Mouse (Mus musculus) embryonic facial prominence, embryonic 13.5 days (tissue): ENCODE results near the gene Unc13d. TPM values are rescaled to one million over a fixed set of nuclear protein-coding genes. Genes with fewer than 3 reads are reported as not detected.
"Not testable (repeated sequence)": the region's sequence is repeated elsewhere in the genome, so short reads cannot be mapped to it uniquely, and the experiment has no call there.

Experiments used
- ATAC-seq: fragments of 200-750 bp; cut with Nextera tagmentation; 2 replicates; pipeline ENCODE4 v1.8.0; 2017; ENCODE audit warnings: low read depth; ENCODE audit not compliant: insufficient number of reproducible peaks, insufficient read depth, low FRiP score, low TSS enrichment
- H3K27ac ChIP-seq: fragments of 300-500 bp; sonication (generic); 2 replicates; pipeline ENCODE4 v1.5.1; 2015; ENCODE audit warnings: moderate library complexity, mild to moderate bottlenecking, inconsistent platforms
- H3K27me3 ChIP-seq: fragments of 300-500 bp; sonication (generic); 2 replicates; pipeline ENCODE4 v1.6.1; 2015; ENCODE audit warnings: mild to moderate bottlenecking, inconsistent platforms
- H3K36me3 ChIP-seq: fragments of 300-500 bp; sonication (generic); 2 replicates; pipeline ENCODE4 v1.6.1; 2015; ENCODE audit warnings: mild to moderate bottlenecking, inconsistent platforms
- H3K4me1 ChIP-seq: fragments of 300-500 bp; sonication (generic); 2 replicates; pipeline ENCODE4 v1.6.1; 2015; ENCODE audit warnings: inconsistent platforms
- H3K4me2 ChIP-seq: fragments of 300-500 bp; sonication (generic); 2 replicates; pipeline ENCODE4 v1.6.1; 2015; ENCODE audit warnings: moderate library complexity, mild to moderate bottlenecking, inconsistent platforms
- H3K4me3 ChIP-seq: fragments of 300-500 bp; sonication (generic); 2 replicates; pipeline ENCODE4 v1.5.1; 2015; ENCODE audit warnings: mild to moderate bottlenecking, inconsistent platforms
- H3K9ac ChIP-seq: fragments of 300-500 bp; sonication (generic); 2 replicates; pipeline ENCODE4 v1.6.1; 2015; ENCODE audit warnings: mild to moderate bottlenecking, inconsistent platforms
- H3K9me3 ChIP-seq: fragments of 300-500 bp; sonication (generic); 2 replicates; pipeline ENCODE4 v1.6.1; 2016; ENCODE audit warnings: inconsistent platforms
- WGBS: fragments of 180-500 bp; shearing (Covaris S2); methylation state at CpG from one replicate; pipeline ENCODE4 v1.1.7; 2015; ENCODE audit warnings: mixed read lengths; 5-methylcytosine and 5-hydroxymethylcytosine counted together
- polyA plus RNA-seq: library from polyadenylated mRNA; unstranded; fragments of >200 nt; fragmentation: Nextera tagmentation; extraction: Ambion mirVana; gene quantifications from 2 replicates; pipeline ENCODE4 v1.2.1, GENCODE M21; 2015

Gene Unc13d
- 2.7 and 2.9 TPM in 2 replicates for polyA plus RNA-seq

GRCm38 (mm10) chr11:116077446-116078204 is at the start of gene Unc13d:
TSS of gene Unc13d (minus strand) at chr11:116077961.
- H3K4me1 ChIP-seq: peaks cover 20% of the 10 kb centered on the region
- H3K9me3 ChIP-seq: no peaks in the 10 kb centered on the region
- WGBS: 59% methylated on average over 22 of the region's 22 CpGs
- H3K4me2 ChIP-seq: peak within 1 kb of the TSS; percentile 56
- peak within 1 kb of the TSS; percentile 52; the same call in 1 of the 2 replicates for H3K9ac ChIP-seq
- no peaks in the 10 kb centered on the region for H3K27me3 ChIP-seq
- ATAC-seq: no peak
- peaks cover 41% of the 10 kb centered on the region for H3K36me3 ChIP-seq
- peak within 1 kb of the TSS; percentile 20; the same call in 1 of the 2 replicates for H3K4me3 ChIP-seq
- H3K27ac ChIP-seq: peak within 1 kb of the TSS; percentile 39

- H3K36me3 ChIP-seq: peaks cover 32% of the 10 kb centered on the region
- no peak for ATAC-seq
- no peaks in the 10 kb centered on the region for H3K9me3 ChIP-seq
- peaks cover 29% of the 10 kb centered on the region for H3K4me1 ChIP-seq
- peak overlapping the region; percentile 53 for H3K4me2 ChIP-seq
- whole genome bisulfite sequencing: 93% methylated on average over 15 of the region's 15 CpGs
- H3K27me3 ChIP-seq: no peaks in the 10 kb centered on the region
- H3K4me3 ChIP-seq: no peak overlapping the region
- H3K9ac ChIP-seq: no peak overlapping the region
- no peak overlapping the region for H3K27ac ChIP-seq
Measured at GRCm38 (mm10) chr11:116126261-116126660, 48.5 kb upstream of the Unc13d start.

GRCm38 (mm10) chr11:116121731-116122245 is 44.0 kb upstream of the Unc13d start:
- WGBS: 94% methylated on average over 8 of the region's 8 CpGs
- not testable (repeated sequence) for H3K4me1 ChIP-seq, ATAC-seq

GRCm38 (mm10) chr11:116117819-116118218 is 40.1 kb upstream of the Unc13d start:
- H3K4me3 ChIP-seq: no peak overlapping the region
- H3K27ac ChIP-seq: peak overlapping the region; percentile 84
- H3K4me1 ChIP-seq: peaks cover 10% of the 10 kb centered on the region; the same call in 1 of the 2 replicates
- no peak overlapping the region for H3K4me2 ChIP-seq
- peaks cover 8% of the 10 kb centered on the region; the same call in 1 of the 2 replicates for H3K36me3 ChIP-seq
- no peak overlapping the region for H3K9ac ChIP-seq
- no peak for ATAC-seq
- no peaks in the 10 kb centered on the region for H3K27me3 ChIP-seq
- H3K9me3 ChIP-seq: no peaks in the 10 kb centered on the region

More at GRCm38 (mm10) chr11:116121731-116122245, 44.0 kb upstream of the Unc13d start:
- H3K36me3 ChIP-seq: peaks cover 32% of the 10 kb centered on the region
- H3K4me2 ChIP-seq, H3K9me3 ChIP-seq, H3K27me3 ChIP-seq, H3K4me3 ChIP-seq, H3K9ac ChIP-seq, H3K27ac ChIP-seq: not testable (repeated sequence)

- H3K4me1 ChIP-seq: peaks cover 10% of the 10 kb centered on the region; the same call in 1 of the 2 replicates
- no peaks in the 10 kb centered on the region for H3K9me3 ChIP-seq
- H3K27me3 ChIP-seq: 0 out of 2 replicates have a peak, but pooled peaks cover under 1% of the 10 kb centered on the region
- WGBS: 23% methylated on average over 12 of the region's 12 CpGs
- peak overlapping the region; percentile 3; the same call in 1 of the 2 replicates for H3K4me2 ChIP-seq
- H3K9ac ChIP-seq: peak overlapping the region; percentile 16; the same call in 1 of the 2 replicates
- no peak overlapping the region for H3K4me3 ChIP-seq
- peak; percentile 64; the same call in 1 of the 2 replicates for ATAC-seq
- peak overlapping the region; percentile 84 for H3K27ac ChIP-seq
- peaks cover 3% of the 10 kb centered on the region; the same call in 1 of the 2 replicates for H3K36me3 ChIP-seq
Measured at GRCm38 (mm10) chr11:116117241-116117640, 39.5 kb upstream of the Unc13d start.

- Histone ChIP-seq H3K4me3 (no peak overlapping the region), H3K4me1 (peaks cover 41% of the 10 kb centered on the region), H3K27me3 (peaks cover 55% of the 10 kb centered on the region), H3K9me3 (no peaks in the 10 kb centered on the region), H3K36me3 (no peaks in the 10 kb centered on the region), H3K27ac (no peak overlapping the region), H3K4me2 (no peak overlapping the region), H3K9ac (no peak overlapping the region)
- WGBS: 86% methylated on average over 19 of the region's 19 CpGs
- ATAC-seq: no peak
Measured at GRCm38 (mm10) chr11:116111611-116112203, 33.9 kb upstream of the Unc13d start.

- Histone ChIP-seq H3K4me1 (peaks cover 45% of the 10 kb centered on the region), H3K9me3 (no peaks in the 10 kb centered on the region), H3K4me2 (no peak overlapping the region), H3K36me3 (no peaks in the 10 kb centered on the region), H3K27me3 (peaks cover 62% of the 10 kb centered on the region), H3K27ac (no peak overlapping the region), H3K9ac (no peak overlapping the region), H3K4me3 (no peak overlapping the region)
- WGBS: 83% methylated on average over 4 of the region's 4 CpGs
- no peak for ATAC-seq
Measured at GRCm38 (mm10) chr11:116111067-116111466, 33.3 kb upstream of the Unc13d start.

- no peak for ATAC-seq
- H3K27me3 ChIP-seq: peaks cover 67% of the 10 kb centered on the region
- no peaks in the 10 kb centered on the region for H3K9me3 ChIP-seq
- H3K36me3 ChIP-seq: no peaks in the 10 kb centered on the region
- peak overlapping the region; percentile 65 for H3K9ac ChIP-seq
- H3K4me2 ChIP-seq: peak overlapping the region; percentile 82
- peaks cover 49% of the 10 kb centered on the region for H3K4me1 ChIP-seq
- no peak overlapping the region for H3K27ac ChIP-seq
- H3K4me3 ChIP-seq: peak overlapping the region; percentile 50
- WGBS: 25% methylated on average over 10 of the region's 10 CpGs
Measured at GRCm38 (mm10) chr11:116110540-116110939, 32.8 kb upstream of the Unc13d start.

GRCm38 (mm10) chr11:116110131-116110530 is 32.4 kb upstream of the Unc13d start:
- Histone ChIP-seq H3K27ac (no peak overlapping the region), H3K9me3 (no peaks in the 10 kb centered on the region), H3K4me3 (peak overlapping the region; percentile 50), H3K36me3 (no peaks in the 10 kb centered on the region), H3K4me2 (peak overlapping the region; percentile 82), H3K27me3 (peaks cover 69% of the 10 kb centered on the region), H3K4me1 (peaks cover 49% of the 10 kb centered on the region), H3K9ac (peak overlapping the region; percentile 65)
- ATAC-seq: no peak
- WGBS: 1% methylated on average over 33 of the region's 35 CpGs

- Histone ChIP-seq H3K4me2 (peak overlapping the region; percentile 82), H3K36me3 (no peaks in the 10 kb centered on the region), H3K4me1 (peaks cover 50% of the 10 kb centered on the region), H3K27me3 (peaks cover 69% of the 10 kb centered on the region), H3K4me3 (peak overlapping the region; percentile 50), H3K27ac (no peak overlapping the region), H3K9me3 (no peaks in the 10 kb centered on the region), H3K9ac (peak overlapping the region; percentile 65)
- WGBS: under 1% methylated on average over 70 of the region's 70 CpGs
- no peak for ATAC-seq
Measured at GRCm38 (mm10) chr11:116109441-116110081, 31.8 kb upstream of the Unc13d start.

GRCm38 (mm10) chr11:116108464-116109137 is 30.8 kb upstream of the Unc13d start:
- H3K9ac ChIP-seq: peak overlapping the region; percentile 44; the same call in 1 of the 2 replicates
- peak overlapping the region; percentile 82 for H3K4me2 ChIP-seq
- ATAC-seq: no peak

More at GRCm38 (mm10) chr11:116108464-116109137, 30.8 kb upstream of the Unc13d start:
- peaks cover 69% of the 10 kb centered on the region for H3K27me3 ChIP-seq
- H3K27ac ChIP-seq: no peak overlapping the region
- WGBS: 4% methylated on average over 23 of the region's 23 CpGs
- H3K4me3 ChIP-seq: peak overlapping the region; percentile 50
- H3K9me3 ChIP-seq: no peaks in the 10 kb centered on the region
- no peaks in the 10 kb centered on the region for H3K36me3 ChIP-seq
- H3K4me1 ChIP-seq: peaks cover 60% of the 10 kb centered on the region
